Mouse (Mus musculus): ENCODE measurements around the gene Strn4.

Gene Strn4

DNA sequence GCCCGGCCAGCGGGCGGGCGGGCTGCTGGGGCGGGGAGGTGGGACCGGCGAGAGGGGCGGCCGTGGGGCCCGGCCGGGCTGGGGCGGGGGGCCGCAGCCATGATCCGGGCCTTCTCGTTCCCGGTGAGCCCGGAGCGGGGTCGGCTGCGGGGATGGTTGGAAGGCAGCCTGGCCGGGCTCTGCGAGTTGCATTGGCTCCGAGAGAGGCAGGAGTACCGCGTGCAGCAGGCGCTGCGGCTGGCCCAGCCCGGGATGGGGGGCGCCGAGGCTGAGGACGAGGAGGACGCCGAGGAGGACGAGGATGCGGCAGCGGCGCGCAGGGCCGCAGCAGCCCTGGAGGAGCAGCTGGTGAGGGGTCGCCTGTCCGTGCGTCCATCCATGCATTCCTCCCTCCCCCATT, 59.6 kb downstream of the Strn4 start:
- no peak for DNase-seq (ENCODE audit: low read depth, low spot score)

GRCm38 (mm10) chr7:16876006-16876405, 60.3 kb downstream of the Strn4 start:
- no peak for DNase-seq (ENCODE audit: low read depth, low spot score)

DNA sequence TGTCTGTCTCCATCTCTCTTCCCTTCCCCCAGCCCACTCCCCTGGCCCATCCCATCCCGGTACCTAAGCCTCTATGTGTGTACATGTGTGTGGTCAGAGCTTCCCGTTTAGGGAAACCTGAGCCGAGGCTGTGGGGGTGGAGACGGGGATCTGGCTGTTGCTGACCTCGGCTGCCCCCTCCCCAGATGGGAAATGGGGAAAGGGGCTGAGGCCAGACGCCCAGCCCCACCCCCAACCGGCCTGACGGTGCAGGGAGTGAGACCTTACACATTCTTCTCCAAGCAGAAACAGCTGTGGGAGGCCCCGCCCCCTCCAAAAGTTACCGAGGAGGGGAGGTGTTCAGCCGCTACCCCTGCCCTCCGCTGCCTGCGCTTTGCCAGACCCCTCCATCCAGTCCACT, 60.9 kb downstream of the Strn4 start:
- DNase-seq (ENCODE audit: low read depth, low spot score), result no peak

GRCm38 (mm10) chr7:16877717-16878116, 62.0 kb downstream of the Strn4 start:
- no peak for DNase-seq (ENCODE audit: low read depth, low spot score)

DNA sequence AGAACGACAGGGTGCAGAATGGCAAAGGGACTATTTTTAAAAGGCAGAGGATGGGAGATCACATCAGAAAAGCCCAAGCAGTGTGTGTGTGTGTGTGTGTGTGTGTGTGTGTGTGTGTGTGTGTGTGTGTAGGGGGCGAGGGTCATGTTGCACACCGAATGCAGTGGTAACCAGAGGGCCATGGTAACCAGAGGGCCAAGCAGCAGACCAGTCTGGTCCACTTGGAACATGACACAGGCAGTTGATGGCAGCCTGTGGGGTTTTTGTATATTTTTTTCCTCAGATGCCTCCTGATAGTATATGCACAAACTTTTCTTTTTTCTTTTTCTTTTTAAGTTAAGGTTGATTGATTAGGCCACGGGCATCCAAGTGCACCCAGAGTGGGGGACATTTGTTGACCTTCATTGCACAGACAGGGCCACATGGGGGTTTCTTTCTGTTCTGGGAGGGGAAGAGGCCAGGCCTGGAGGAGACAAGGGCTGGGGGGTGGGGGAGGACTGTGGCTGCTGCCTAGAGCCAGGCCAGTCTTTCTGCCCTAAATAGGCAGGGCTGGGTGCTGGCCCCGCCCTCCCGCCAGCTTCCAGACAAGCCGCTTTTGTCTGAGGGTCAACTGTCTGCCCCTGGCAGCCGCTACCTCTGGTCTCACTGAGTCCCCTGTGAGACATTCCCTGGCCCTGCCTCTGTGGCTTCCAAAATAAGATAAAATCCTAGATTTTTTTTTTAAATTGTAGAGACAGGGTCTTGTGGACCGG, 64.3 kb downstream of the Strn4 start:
- peak; percentile 83 for DNase-seq (ENCODE audit: low read depth, low spot score)

GRCm38 (mm10) chr7:16880615-16881014, 64.9 kb downstream of the Strn4 start:
- no peak for DNase-seq (ENCODE audit: low read depth, low spot score)

GRCm38 (mm10) chr7:16883162-16883561, 67.5 kb downstream of the Strn4 start:
- no peak for DNase-seq (ENCODE audit: low read depth, low spot score)

GRCm38 (mm10) chr7:16884334-16884733, 68.6 kb downstream of the Strn4 start:
- DNase-seq (ENCODE audit: low read depth, low spot score), result no peak

DNA sequence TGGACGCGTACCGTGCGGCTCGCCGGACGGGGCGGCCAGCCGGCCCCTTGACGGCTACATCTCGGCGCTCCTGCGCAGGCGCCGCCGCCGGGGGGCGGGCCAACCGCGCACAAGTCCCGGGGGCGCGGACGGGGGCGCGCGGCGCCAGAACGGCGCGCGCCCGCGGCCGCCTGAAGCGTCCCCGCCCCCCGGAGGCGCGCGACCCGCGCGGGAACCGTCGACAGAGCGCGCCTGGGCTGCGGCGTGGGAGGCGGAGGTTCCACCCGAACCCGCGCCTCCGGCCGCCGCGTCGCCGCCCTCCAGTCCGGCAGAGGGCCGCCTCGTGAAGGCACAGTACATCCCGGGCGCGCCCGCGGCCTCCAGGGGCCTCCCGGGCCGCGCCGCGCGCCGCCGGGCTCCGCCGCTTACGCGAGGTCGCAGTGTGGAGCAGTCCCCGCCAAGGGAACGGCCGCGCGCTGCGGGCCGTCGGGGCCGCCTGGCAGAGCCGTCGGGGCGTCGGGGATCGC, 69.6 kb downstream of the Strn4 start:
- DNase-seq (ENCODE audit: low read depth, low spot score), result no peak

GRCm38 (mm10) chr7:16885905-16886304, 70.2 kb downstream of the Strn4 start:
- DNase-seq (ENCODE audit: low read depth, low spot score), result no peak
